Mouse (Mus musculus) spleen, adult 18-20 months (tissue): ENCODE data around the gene Gpha2.

Source experiments
- DNase-seq, 2 experiments: peaks; one replicate each; pipeline ENCODE4 v3.0.0; 2022; ENCODE audit warnings: mixed read lengths in 2 of 2

The Gpha2 gene

GRCm38 (mm10) chr19:6242281-6242680 lies 16.1 kb downstream of the Gpha2 start:
- peak; percentile 39 to 40 for DNase-seq

DNA sequence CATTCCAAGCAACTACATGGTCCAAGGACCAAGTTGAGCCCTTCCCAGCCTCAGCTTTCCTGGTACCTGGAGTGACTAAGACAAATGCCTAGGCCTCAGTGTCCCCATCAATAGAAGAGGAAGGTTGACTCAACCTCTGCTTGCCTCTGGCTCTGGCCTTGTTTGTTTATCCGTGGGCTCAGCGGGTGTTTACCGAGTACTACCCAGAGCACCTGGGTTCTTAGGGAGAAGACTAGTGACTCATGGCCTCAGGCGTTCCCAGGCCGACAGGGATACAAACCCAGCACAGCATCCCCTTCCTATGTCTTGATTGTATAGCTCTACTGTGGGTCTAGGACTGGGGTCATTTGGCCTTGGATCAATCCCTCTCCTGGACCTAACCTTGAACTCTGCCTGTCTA lies 17.0 kb downstream of the Gpha2 start:
- DNase-seq = no peak

GRCm38 (mm10) chr19:6245806-6246205 lies 19.6 kb downstream of the Gpha2 start:
- DNase-seq = no peak

- DNase-seq = no peak
These were observed 21.5 kb downstream of the Gpha2 start for GRCm38 (mm10) chr19:6247526-6248300.

DNA sequence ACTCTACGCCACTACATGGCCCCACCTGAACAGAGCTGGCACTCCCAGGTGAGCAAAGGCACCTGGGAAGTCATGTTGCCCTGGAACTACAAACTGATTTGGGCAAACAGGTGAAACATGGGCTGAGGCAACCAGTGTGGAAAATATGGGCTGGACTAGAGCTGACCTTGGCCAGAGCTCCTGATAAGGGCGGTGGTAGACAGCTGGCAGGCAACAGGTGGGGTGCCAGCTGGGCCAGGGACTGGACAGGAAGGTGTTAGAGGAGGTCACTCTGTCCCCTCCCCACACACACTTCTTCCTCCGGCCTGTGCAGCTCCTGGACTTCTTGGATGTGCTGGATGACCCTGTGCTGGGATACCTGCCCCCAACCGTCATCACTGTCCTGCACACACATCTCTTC lies 26.8 kb downstream of the Gpha2 start:
- DNase-seq = no peak

GRCm38 (mm10) chr19:6260428-6260827 lies 34.2 kb downstream of the Gpha2 start:
- DNase-seq = peak in 1 of 2 experiments; percentile 39

DNA sequence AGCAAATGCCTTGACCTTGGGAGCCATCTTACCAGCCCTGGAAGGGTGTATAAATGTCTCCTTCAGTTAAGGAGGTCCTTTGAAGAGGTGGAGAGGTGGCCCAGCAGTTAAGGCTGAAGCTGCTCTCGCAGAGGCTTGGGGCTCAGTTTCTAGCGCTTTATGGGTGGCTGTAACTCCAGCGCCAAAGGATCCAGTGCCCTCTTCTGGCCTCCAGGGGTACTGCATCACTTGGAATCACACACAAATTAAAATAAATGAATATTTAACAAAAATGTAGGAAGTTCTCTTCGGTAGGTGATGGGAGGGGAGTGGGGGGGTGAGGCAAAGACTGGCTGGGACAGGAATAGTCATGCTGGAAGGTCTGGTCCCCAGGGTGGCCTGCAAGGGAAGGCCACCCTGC lies 34.8 kb downstream of the Gpha2 start:
- DNase-seq = no peak

- no peak for DNase-seq
These were observed 35.2 kb downstream of the Gpha2 start for GRCm38 (mm10) chr19:6261379-6261778.

DNA sequence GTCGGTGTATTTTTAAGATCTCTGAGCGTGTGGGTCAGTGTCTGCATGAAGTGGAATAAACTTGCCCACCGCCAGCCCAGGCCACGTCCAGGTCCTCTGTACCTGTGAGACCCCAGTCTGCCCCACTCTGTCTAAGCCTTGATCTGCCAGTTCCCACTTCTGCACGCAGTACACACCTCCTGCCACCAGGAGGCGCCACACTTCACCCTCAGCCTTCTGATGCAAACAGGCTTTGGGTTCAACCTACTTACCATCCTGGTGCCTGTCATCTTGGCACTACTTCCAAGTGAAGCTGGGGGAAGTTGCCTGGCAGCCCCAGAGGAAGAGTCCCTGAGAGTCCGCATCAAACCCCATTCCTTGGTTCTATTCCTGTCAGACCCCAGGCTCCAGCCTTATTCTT lies 36.0 kb downstream of the Gpha2 start:
- peak; percentile 51 to 79 for DNase-seq

DNA sequence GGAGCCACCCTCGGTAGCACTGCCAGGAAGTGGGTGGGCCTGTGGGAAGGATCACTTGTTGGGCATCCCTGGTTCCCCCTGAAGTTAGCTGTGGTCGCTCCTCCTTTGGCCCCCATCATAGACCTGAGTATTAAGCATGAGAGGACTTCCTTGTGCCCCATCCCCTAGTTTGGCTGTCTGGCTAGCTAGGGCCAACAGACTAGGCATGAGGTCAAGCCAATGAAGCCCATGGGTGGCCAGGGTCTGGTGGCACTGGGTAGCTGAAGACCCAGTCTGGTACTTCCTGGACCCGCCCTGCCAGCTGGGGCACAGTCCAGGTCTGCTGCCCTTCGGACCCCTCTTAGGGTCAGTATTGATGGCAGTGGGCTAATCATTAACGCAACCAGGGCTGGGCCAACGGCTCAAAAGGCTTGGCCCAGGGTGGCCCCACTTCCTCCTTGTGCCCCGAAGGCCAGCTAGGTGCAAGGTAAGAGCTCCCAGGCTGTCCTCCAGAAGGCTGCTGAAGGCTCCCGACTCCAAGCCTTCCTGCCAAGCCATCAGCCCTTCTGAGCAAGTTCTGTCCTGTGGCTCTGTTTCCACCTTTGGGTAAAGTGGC lies 36.8 kb downstream of the Gpha2 start:
- DNase-seq = no peak

DNA sequence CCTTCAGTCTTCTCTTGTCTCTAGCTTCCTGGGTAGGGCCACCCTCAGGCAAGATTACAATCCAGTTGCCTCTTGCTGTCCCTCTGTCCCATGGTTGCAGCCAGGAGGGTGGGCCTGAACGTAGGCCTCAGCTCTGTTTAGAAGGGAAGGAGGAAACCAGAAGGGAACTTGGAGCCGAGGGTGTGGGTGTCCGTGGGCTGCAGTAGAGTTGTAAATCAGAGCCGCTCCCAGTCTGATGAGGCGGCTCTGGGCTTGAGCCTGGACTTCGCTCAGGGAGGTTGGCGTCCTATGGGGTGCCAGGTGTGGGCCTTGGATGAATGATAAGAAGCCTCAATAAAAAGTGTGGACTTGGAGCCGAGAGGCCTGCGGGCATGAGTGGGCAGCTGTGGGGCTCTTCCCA lies 38.0 kb downstream of the Gpha2 start:
- DNase-seq = no peak

GRCm38 (mm10) chr19:6264945-6265344 lies 38.8 kb downstream of the Gpha2 start:
- DNase-seq = no peak

DNA sequence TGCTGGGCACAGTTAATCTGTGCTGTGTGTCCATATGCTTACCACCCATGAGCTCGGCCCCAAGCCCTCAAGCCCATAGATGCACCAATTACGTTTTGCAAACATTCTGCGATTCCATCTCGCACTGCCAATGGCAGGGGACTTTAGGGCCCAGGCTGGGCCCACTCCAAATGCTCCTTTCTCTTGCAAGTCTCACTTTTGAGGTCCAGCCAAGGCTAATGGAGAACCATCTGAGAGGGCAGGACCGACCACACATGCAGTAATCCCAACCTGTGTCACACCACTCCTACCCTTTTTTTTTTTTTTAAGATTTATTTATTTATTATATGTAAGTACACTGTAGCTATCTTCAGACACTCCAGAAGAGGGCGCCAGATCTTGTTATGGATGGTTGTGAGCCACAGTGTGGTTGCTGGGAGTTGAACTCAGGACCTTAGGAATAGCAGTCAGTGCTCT lies 39.6 kb downstream of the Gpha2 start:
- DNase-seq = no peak

DNA sequence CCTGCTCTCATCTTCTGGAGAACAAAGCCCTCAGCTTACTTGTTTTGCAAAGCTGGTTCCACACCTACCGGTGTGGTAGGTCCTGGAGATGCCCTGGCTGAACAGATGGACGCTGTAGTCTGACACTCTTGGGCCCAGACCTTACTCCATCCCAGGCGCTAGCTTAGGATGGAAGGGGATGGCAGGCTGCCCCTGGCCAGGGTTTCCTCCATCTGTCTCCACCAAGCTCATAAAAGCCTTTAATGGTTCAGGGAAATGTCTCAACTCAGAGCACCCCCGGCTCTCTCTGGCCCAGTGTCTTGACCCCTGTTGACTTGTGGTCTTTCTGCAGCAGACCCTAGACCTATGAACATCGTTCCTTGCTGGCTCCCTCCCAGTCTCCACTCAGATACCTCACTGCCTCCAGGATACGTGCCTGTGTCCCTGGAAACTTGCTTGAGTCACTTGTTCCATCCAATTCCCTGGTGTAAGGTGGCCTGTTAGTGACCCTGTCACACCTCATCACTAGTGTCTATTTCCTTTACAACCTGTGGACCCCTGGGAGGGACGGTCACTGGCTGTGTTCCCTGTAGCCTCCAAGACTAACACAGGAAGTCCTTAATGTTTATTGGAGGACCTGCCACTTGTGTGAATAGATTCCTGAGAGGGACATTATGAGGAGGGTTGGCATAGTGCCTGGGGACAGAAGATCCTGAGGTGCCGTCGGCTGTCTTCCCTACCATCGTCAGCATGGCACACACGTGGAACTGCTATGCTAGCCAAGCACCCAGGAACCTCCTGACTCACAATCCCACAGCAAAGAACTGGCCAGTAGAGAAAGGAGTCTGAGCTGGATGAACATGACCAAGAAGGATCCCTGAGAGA lies 41.4 kb downstream of the Gpha2 start:
- no peak for DNase-seq

DNA sequence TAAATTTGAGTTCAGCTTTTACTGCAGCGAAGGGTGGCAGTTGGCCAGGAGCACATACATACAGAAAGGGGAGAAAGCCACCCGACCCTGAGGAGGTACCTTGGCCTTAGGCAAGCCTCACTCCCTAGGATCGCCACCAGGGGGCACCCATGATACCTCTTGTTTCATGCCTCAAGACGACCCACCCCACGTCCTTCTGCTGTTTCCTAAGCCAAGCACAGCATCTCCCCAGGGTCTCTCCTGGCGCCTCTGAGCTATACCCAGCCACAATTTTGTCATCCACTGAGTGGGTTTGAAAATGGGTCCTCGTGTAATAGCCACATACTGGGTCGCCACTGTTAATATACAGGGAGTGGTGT lies 42.0 kb downstream of the Gpha2 start:
- peak; percentile 73 to 89 for DNase-seq

DNA sequence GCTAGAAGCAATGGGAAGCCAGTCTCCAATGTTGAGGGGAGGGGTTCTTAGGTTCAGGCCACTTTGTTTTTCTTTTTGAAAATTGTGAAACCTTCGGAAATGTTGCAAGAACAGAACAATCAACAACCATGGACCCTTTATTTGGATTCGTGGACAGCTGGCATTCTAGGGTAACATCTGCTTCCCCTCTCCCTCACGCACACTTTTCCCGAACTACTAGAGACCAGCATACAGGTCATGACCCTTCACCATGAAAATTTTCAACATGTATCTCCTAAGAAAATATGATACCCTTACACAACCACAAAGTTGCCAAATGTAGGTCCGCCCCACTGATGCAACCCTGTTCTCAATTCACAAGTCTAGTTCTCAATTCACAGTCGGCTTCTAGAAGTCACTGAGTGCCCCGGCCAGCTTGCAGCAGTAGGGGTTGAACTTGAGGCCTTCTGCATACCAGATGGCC lies 42.5 kb downstream of the Gpha2 start:
- DNase-seq = no peak

DNA sequence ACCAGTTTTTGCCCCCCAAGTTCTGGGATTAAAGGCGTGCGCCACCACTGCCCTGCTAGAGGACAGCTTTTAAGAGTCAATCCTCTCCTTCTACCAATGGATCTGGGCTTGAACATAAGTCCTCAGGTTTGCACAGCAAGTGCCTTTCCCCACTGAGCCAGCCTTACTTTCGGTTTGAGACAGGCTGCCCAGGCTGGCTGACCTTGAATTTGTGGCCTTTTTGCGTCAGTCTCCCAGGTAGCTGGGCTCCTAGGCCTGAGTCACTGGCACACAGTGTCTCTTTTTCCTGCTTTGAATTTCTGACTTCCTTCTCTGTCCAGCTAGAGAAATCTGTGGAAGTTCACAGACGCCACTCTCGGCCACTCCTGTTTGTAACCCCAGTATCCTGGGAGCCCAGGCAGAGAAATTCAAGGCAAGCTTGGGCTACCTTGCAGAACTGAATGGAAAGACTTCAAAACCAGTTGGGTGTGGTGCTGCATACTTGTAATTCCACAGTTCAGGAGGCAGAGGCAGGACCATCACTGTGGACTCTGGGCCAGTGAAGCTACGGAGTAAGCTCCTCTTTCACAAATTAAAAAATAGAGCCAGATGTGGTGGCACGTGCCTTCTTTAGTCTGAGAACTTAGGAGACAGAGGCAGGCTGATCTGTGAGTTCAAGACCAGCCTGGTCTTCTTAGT lies 43.8 kb downstream of the Gpha2 start:
- no peak for DNase-seq

- no peak for DNase-seq
These were observed 44.5 kb downstream of the Gpha2 start for GRCm38 (mm10) chr19:6270661-6271060.

DNA sequence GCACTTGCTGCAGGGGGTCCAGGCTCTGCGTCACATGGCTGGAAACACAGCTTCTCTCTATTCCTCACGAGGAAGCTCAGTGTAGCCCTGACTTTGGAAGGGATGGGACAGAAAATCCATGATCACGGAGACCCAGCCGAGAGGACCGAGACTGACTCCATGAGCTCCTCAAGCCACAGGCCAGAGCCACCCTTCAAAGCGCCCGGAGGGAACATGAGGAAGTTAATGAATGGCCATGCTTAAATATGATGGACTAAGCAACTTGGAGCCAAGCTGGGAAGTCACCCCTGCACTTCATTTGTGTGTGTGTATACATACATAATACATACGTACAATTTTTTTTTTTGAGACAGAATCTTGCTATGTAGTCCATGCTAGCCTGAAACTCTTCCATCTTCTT lies 45.0 kb downstream of the Gpha2 start:
- no peak for DNase-seq

DNA sequence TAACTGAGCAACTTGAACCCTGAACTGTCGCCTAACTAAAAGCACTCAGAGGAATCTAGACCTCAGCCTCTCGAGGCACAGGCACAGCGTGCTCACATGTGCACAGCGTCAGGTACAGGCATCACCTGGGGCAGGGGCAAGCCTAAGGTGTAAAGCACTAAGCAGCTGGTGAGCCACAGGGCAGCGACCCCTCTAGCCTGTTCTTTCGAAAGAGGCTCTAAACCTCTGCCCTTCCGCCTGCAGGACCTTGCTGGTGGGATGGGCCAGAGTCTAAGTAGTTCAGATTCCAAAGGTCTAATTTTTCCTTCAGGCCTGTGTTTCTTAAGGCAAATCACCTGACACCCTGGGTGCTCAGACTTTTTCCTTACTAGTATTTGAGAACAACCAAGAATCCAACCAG lies 45.9 kb downstream of the Gpha2 start:
- no peak for DNase-seq

- no peak for DNase-seq
These were observed 46.6 kb downstream of the Gpha2 start for GRCm38 (mm10) chr19:6272738-6273137.

DNA sequence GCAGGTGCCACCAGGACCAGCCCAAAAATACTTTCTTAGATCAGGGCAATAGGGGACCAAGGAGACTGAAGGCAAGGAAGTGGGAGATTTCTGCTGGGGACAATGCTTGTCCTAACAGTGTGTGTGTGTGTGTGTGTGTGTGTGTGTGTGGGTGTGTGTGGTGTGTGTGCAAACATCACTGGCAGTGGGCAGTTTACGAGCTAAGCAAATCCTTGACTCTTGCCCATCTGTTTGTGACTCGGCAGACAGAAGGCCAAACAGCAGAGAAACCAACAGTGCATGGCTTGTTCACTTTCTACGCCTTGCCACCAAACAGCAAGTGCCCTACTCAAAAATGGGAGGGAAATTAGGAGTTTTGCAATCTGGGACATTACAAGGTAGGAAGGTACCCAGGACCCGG lies 47.4 kb downstream of the Gpha2 start:
- DNase-seq = no peak

DNA sequence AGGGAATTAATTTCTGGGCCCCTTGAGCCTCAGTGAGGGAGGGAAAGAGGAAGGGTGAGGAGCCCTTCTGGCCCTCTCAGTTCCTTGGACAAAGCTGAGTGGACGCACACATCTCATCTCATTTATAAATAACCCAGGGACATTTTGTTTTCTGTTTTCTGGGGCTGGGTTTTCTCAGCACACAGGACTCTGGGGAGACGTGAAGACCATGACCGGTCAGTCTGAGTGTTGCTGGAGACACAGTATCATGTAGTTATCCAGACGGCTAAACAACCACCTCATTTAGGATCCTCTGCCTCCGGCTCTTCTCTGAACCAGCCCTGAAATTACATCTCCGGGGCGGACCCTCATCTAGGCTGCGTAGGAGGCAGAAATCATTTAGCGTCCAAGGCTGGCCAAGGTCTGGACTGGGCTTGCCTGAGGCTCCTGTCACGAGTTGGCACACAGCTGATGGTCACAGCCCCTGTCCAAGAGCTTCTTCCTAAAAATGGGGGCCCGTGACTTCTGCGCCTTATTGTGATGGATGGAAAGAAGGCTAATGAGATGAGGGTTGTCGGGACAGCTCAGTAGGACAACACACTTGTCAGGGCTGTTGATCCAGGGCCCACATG lies 47.9 kb downstream of the Gpha2 start:
- DNase-seq = no peak
